Mouse (Mus musculus) cerebral cortex, adult 2 months (tissue): ENCODE measurements around the gene Tiprl.

Source experiments
- WGBS: fragments of 180-500 bp; shearing (Covaris S2); methylation state at CpG from one replicate; pipeline ENCODE4 v1.1.7; 2018; 5-methylcytosine and 5-hydroxymethylcytosine counted together

The Tiprl gene

DNA sequence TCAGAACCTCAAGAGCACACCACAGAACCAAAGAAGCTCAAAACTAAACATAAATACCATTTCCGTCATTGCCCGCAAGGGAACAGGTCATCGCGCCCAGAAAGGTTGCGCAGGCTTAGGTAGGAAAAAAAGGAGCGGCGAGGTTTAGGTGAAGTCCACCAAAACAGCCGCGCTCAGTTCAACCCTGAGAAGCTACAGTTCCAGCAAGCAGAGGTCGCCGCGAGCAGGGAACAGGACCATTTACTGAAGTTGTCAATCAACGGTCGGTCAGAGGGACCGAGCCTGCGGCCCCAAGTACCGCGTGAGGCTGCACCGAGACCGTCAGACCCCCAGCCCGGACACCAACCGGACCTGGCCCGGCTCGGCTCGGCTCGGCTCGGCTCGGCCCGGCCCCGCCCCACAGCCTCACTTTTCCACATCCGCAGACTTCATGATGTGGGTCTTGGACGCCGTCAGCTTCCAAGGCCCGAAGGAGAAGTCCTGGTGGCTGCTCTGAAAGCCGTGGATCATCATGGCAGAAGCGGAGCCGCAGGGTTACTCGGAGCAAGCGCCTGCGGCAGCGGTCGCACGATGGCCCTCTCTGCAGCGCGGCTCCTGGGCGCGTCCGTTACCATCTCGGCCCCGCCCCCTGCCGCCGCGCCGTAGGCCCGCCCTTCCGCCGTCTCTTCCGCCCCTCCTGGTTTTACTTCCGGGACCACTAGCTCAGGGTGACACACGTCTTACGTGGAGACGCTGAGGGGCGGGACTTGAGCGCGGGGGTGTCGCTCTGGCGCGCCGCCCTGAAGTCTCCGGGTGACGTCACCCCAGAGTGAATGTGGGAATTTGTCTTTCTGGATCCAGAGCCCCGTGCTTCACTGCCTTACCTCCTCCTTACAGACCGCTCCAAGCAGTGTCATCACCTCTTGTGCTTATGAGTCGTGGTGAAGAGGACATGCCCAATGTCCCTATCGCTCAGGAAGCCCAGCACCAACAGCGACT is at the start of gene Tiprl:
Gene Tiprl (minus strand): TSS at position 676 of the 978 bp plus-strand sequence.
- under 1% methylated on average over 76 of the region's 76 CpGs for WGBS

- WGBS, result 76% methylated on average over 7 of the region's 7 CpGs
Measured at GRCm38 (mm10) chr1:165284096-165284495, 47.3 kb upstream of the Tiprl start.

DNA sequence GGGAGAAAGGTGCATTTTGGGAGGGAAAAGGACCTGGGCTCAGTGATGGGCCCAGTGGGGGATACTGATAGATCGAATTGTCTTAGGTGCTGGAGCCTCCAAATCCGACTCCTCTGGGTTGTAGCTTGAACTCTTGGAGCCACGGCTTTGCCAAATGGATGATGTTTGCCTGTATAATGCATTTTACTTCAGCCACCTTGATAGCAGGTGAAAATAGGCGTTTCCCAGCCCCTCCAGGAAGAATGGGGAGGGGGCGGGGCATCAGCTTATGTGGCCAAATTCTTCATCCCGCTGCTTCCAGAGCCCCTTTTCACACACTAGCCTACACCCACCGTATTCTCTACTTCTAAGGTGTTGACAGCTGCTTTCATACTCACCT is 46.2 kb upstream of the Tiprl start:
- WGBS, result 38% methylated on average over 7 of the region's 7 CpGs

GRCm38 (mm10) chr1:165282222-165282966 is 45.6 kb upstream of the Tiprl start:
- WGBS, result 2% methylated on average over 35 of the region's 35 CpGs

DNA sequence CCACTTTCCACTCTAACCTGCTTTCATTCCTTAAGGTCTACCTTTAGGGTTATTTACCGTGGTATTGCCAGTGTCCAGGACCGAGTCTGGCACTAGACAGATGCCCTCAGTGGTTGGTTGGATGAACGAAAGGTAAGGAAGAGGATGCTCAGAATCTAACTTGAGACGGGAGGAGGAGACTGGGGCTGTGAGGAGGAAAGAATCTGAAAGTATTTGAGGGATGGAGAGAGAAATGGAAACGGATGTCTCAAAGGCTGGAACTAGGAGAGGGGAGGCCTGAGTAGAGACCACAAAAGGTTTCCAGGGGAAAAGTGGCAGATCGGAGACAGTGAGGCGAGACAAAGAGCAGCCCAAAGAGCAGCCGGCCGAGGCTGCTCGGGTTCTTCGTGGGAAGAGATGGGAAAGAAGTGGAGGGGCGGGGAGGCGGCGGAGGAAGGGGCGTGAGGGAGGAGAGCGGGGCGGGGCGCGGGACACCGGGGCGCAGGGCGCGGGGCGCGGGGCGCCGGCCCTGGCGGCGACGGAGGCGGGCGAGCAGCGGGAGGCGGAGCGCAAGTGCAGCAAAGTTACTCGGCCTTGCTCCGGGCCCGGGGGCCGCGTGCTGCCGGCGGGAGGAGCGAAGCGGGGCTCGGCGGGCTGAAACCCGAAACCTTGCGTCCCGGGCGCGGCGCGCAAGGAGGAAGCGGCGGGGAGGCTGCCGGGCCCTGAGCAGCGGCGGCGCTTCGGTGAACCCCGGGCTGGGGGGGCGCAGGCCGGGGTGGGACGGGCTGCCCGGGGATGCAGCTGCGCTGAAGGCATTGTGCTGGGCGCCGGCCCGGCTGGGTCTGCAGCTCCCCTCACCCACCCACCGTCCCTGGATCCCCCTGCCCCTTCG is 44.8 kb upstream of the Tiprl start:
- WGBS, result 2% methylated on average over 64 of the region's 71 CpGs

GRCm38 (mm10) chr1:165280741-165281140 is 43.9 kb upstream of the Tiprl start:
- WGBS, result 63% methylated on average over 10 of the region's 10 CpGs

DNA sequence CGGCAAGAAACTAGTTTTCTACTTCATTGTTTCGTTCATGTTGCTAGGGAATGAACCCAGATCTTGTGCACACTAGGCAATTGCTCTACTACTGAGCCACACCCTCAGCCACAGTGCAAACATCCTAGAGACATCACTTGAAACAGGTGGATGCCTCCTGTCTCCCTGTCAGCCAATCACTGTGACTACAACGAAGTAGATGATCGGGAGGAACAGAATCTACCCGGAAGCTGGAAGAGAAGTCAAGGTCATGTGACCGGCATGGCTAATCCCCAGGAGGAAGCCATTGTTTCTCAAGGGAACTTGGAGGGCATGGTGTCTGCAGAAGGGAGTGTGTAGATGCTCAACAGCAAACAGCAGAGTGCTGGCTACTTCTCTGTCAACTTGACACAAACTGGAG is 38.1 kb upstream of the Tiprl start:
- WGBS, result 91% methylated on average over 6 of the region's 6 CpGs

DNA sequence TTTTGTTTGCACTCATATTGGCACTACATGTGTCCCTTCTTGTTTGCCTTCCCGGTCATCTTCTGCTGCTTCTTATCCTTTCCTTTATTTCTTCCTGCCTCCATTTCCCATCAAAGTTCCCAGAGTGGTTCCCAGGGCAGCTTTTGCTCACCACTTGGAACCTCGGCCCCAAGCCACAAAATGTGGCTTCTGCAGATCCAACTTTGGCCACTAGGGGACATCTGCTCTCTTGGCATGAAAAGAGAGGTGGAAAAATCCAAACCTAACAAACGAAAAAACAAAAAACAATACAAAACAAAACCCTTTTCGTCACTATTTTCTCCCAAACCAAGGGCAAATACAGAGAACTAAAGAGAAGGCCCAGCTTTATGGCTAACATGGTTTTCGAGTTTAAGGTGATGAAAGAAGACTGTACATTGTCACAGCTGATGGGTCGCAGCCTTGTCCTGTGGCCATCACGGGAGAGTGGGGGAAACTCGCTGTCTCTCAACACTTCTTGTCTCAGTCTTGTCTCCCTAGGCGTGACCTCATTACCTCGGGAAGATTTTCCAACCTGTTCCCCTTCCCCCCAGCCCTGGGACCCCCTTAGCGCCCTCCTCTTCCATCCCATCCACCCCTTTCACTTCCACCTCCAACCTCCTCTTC is 15.4 kb upstream of the Tiprl start:
- WGBS, result 52% methylated on average over 11 of the region's 11 CpGs

GRCm38 (mm10) chr1:165250546-165250945 is 13.8 kb upstream of the Tiprl start:
- 91% methylated on average over 2 of the region's 2 CpGs for WGBS

DNA sequence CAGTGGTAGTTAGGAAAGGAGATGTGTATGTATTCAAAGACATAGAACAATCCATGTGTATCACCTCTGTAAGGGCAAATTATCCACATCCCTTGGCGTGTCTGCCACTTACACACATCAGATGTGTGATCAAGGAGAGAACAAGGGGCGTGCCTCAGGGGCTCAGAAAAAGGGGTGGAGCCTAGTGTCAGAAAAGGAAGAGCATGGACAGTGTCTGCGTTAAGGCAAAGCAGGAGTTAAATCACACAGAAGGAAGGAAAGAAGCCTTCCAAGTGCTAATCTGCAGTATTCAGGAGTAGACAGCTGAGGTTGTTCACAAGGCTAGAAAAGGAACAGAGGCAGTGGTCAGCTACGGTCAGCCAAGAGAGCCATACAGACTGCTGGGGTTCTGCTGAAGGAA is 12.0 kb upstream of the Tiprl start:
- 69% methylated on average over 4 of the region's 4 CpGs for WGBS

- 80% methylated on average over 3 of the region's 3 CpGs for WGBS
Measured at GRCm38 (mm10) chr1:165247788-165248187, 11.0 kb upstream of the Tiprl start.

- 83% methylated on average over 5 of the region's 5 CpGs for WGBS
Measured at GRCm38 (mm10) chr1:165247085-165247484, 10.3 kb upstream of the Tiprl start.

- WGBS, result 85% methylated on average over 5 of the region's 5 CpGs
Measured at GRCm38 (mm10) chr1:165246587-165246986, 9.8 kb upstream of the Tiprl start.

DNA sequence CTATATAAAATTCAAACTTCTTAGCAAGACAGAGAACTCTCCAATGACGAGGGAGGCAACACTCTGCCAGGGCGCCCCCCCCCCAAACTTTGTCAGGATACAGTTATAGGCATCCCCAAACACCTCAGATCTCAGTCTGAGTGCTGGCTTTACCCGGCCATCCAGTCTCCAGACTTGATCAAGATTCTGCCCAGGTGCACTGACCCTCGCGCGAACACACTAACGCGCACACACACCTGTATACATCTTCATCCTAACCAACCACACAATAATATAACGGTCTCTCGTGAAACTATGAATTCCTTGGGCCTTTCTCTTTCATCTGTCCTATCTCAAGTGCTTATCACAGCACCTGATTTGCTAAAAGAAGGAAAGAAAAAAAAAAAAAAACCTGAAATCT is 950 bp downstream of the Tiprl start:
- 6% methylated on average over 10 of the region's 10 CpGs for WGBS

- WGBS, result 63% methylated on average over 2 of the region's 2 CpGs
Measured at GRCm38 (mm10) chr1:165233806-165234205, 3.0 kb downstream of the Tiprl start.

DNA sequence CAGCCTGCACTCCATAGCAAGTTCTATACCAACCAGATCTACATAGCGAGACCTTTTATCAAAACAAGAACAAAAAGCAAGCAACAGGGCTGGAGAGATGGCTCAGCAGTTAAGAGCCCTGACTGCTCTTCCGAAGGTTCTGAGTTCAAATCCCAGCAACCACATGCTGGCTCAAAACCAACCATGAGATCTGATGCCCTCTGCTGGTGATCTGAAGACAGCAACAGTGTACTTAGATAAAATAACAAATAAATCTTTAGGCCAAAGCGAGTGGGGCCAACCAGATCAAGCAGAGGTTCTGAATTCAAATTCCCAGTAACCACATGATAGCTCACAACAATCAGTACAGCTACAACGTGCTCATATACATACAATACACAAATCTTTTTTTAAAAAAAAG is 6.1 kb downstream of the Tiprl start:
- WGBS, result 97% methylated on average over 4 of the region's 4 CpGs

GRCm38 (mm10) chr1:165229577-165229976 is 7.2 kb downstream of the Tiprl start:
- WGBS, result 93% methylated on average over 9 of the region's 9 CpGs

- WGBS, result 94% methylated on average over 2 of the region's 2 CpGs
Measured at GRCm38 (mm10) chr1:165217023-165217589, 19.7 kb downstream of the Tiprl start.

- WGBS, result 67% methylated on average over 7 of the region's 7 CpGs
Measured at GRCm38 (mm10) chr1:165215831-165216230, 21.0 kb downstream of the Tiprl start.

- 39% methylated on average over 2 of the region's 2 CpGs for WGBS
Measured at GRCm38 (mm10) chr1:165205591-165205990, 31.2 kb downstream of the Tiprl start.

DNA sequence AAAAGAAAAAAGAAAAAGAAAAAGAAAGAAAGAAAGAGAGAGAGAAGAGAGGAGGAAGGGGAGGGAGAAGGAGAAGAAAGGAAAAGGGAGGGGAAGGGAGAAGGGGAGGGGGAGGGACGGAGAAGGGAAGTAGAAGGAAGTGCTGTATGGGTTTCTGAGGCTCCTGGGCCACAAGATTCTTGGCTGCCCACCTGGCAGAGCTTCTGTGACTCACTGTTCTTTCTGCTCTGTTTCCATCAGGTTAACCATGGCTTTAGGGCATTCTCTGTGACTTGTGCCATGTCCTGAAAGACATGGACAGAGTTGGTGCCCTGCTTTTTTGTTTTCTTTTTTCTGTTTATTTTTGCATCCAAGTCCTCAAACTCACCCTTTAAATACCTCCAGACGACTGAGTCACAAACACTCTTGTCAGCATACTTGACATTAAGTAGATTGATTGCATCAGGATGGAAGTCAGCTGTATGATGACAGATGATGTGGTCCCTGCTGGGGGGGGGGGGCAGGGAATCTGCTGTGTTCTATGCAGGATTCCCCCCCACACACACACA is 33.2 kb downstream of the Tiprl start:
- 62% methylated on average over 2 of the region's 2 CpGs for WGBS
